Mouse (Mus musculus) forebrain, postnatal 0 days (tissue): ENCODE data around the gene Ercc1. TPM values are rescaled to one million over a fixed set of nuclear protein-coding genes. Genes with fewer than 3 reads are reported as not detected.

ENCODE experiments used
- ATAC-seq: fragments of 200-750 bp; cut with Nextera tagmentation; 2 replicates; pipeline ENCODE4 v1.8.0; 2017; ENCODE audit warnings: mild to moderate bottlenecking, moderate library complexity
- DNase-seq: peaks from one replicate; pipeline ENCODE4 v3.0.0-alpha.2; 2015
- H3K27ac ChIP-seq: fragments of 300-500 bp; sonication (generic); 2 replicates; pipeline ENCODE4 v1.5.1; 2014; ENCODE audit warnings: low read depth, mild to moderate bottlenecking, antibody characterized with exemption, low read length, moderate library complexity, mixed read lengths
- H3K27me3 ChIP-seq: fragments of 300-500 bp; sonication (generic); 2 replicates; pipeline ENCODE4 v1.6.1; 2014; ENCODE audit warnings: mild to moderate bottlenecking, low read length, mixed read lengths; ENCODE audit not compliant: insufficient read depth
- H3K36me3 ChIP-seq: fragments of 300-500 bp; sonication (generic); 2 replicates; pipeline ENCODE4 v1.6.1; 2014; ENCODE audit warnings: mild to moderate bottlenecking, moderate library complexity; ENCODE audit not compliant: insufficient read depth
- H3K4me1 ChIP-seq: fragments of 300-500 bp; sonication (generic); 2 replicates; pipeline ENCODE4 v1.6.1; 2014; ENCODE audit warnings: antibody characterized with exemption; ENCODE audit not compliant: insufficient read depth
- H3K4me2 ChIP-seq: fragments of 300-500 bp; sonication (generic); 2 replicates; pipeline ENCODE4 v1.6.1; 2014; ENCODE audit warnings: low read depth, mild to moderate bottlenecking, moderate library complexity
- H3K4me3 ChIP-seq: fragments of 300-500 bp; sonication (generic); 2 replicates; pipeline ENCODE4 v1.5.1; 2014; ENCODE audit warnings: low read depth, low read length, mixed read lengths
- H3K9ac ChIP-seq: fragments of 300-500 bp; sonication (generic); 2 replicates; pipeline ENCODE4 v1.6.1; 2014; ENCODE audit warnings: mild to moderate bottlenecking
- H3K9me3 ChIP-seq: fragments of 300-500 bp; sonication (generic); 2 replicates; pipeline ENCODE4 v1.6.1; 2016; ENCODE audit warnings: low read length
- CTCF ChIP-seq: sonication (generic); IDR thresholded peaks from 2 replicates; pipeline ENCODE4 v1.5.1; 2016; ENCODE audit warnings: antibody characterized with exemption, control low read depth, low read depth
- WGBS: fragments of 180-500 bp; shearing (Covaris S2); extraction: QIAGEN DNeasy Blood & Tissue Kit; methylation state at CpG from one replicate; pipeline ENCODE4 v1.1.7; 2014; 5-methylcytosine and 5-hydroxymethylcytosine counted together
- polyA plus RNA-seq: library from polyadenylated mRNA; unstranded; fragments of >200 nt; fragmentation: Nextera tagmentation; extraction: Ambion mirVana; gene quantifications from 2 replicates; pipeline ENCODE4 v1.2.1, GENCODE M21; 2015
- total RNA-seq: library from RNA; depleted of rRNA; stranded (reverse); fragments of >200 nt; gene quantifications from 2 replicates; pipeline ENCODE4 v1.2.3, GENCODE M21; 2014

Ercc1 gene
- total and polyA plus RNA-seq, 2 experiments from 2014 or later, result 56.6 to 80.5 TPM

DNA sequence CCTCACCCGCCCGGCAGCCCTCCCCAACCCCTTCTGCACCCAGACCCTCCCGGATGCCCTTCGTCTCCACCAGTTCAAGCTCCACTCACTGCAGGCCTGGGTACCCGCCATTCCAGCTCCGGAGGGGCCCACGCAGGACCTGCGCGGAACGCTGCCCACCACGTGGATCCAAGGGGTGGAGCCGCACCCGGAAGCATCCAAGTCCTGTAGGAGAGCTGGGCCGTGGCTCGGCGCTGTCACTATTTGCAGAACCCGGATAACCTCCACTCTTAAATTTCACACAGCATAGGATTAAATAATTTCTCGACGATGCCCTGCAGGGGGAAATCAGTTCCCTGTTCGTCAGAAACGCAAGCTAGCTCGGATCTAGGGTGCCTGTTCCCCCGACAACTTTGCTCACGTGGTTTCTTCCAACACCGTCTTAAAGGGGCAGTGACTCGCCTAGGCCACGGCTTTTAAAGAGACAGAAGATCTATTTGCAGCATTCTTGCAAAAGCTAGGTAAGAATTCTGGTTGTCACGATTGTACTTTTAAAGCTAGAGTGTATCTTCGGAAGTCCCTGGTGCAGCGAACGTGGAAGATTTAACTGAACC, 14.8 kb downstream of the Ercc1 start, which contains the start of the genes Cd3eap and Ppp1r13l:
TSS of gene Cd3eap (minus strand) at position 185 of the 593 bp plus-strand sequence.
TSS of gene Ppp1r13l (plus strand) at position 451 of the 593 bp plus-strand sequence.
- H3K27me3 ChIP-seq, result no peaks in the 10 kb centered on the region
- TF ChIP-seq CTCF, result peak; percentile 39
- no peaks in the 10 kb centered on the region; the same call in 1 of the 2 replicates for H3K4me1 ChIP-seq
- peak within 1 kb of the TSS; percentile 60 for H3K9ac ChIP-seq
- H3K4me3 ChIP-seq, result peak within 1 kb of the TSS; percentile 65
- peak within 1 kb of the TSS; percentile 95 for H3K4me2 ChIP-seq
- ATAC-seq (peak; percentile 87), DNase-seq (peak; percentile 93)
- peaks cover 15% of the 10 kb centered on the region for H3K36me3 ChIP-seq
- WGBS, result under 1% methylated on average over 31 of the region's 31 CpGs
- H3K9me3 ChIP-seq, result no peaks in the 10 kb centered on the region
- H3K27ac ChIP-seq, result peak within 1 kb of the TSS; percentile 42; the same call in 1 of the 2 replicates

DNA sequence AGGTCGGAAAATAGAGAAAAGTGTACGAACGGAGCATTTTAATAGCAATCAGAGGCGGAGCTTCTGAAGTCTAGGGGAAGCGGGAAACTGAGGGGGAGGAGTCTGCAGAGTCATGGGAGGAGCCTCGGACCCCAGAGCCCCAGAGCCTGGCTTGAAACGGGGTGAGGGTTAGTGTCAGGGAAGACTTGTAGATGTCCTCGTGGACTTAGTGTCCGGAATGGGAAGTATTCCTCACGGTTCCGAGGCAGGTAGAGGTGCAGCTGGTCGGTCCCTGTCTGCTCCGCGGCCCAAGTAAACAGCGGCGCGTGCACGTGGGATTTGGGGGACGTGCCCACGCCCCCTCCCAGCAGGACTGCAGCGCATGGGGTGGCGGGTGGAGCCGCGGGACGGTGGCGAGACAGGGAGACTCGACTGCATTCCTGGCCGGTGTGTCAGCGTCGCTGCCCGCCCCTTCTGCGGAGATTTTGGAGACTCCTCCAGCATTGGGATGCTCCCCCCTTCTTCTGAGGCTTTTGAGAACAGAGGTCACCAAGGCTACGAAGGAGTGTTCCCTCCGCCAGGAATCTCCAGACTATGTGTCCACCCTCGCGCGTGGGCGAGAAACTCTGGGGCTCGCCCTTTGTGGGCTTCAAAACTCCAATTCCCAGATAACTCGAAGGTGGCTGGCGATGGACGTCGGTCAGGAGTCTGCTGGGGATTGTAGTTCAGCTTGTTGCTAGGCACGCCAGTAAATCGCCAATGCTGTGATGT, 15.5 kb downstream of the Ercc1 start:
- Histone ChIP-seq H3K27ac (peak overlapping the region; percentile 42; the same call in 1 of the 2 replicates), H3K27me3 (no peaks in the 10 kb centered on the region), H3K9me3 (no peaks in the 10 kb centered on the region), H3K9ac (peak overlapping the region; percentile 60; the same call in 1 of the 2 replicates), H3K4me2 (peak overlapping the region; percentile 95), H3K4me3 (peak overlapping the region; percentile 65), H3K4me1 (no peaks in the 10 kb centered on the region; the same call in 1 of the 2 replicates), H3K36me3 (peaks cover 9% of the 10 kb centered on the region; the same call in 1 of the 2 replicates)
- 1% methylated on average over 45 of the region's 45 CpGs for WGBS
- ATAC-seq (peak; percentile 72), DNase-seq (peak; percentile 74)
- no peak for TF ChIP-seq CTCF

DNA sequence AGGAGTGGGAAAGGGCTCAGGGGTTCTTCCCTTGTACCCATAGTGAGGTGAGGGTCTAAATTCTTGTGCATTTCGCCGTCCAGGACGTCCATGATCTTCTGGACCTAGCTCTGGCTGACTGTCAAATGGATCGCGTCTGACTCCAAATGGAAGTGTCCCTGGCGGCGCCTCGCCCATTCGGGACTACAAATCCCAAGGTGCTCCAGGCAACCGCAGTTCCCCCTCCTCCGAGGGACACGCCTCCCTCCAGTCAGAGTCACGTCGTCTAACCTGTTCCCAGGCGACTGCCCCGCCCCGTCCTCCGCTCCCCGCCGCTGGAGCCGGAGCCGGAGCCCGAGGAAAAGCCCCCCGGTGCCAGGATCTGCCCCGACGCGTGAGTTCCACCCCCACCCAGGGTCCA, 16.4 kb downstream of the Ercc1 start:
- no peaks in the 10 kb centered on the region for H3K9me3 ChIP-seq
- WGBS, result 1% methylated on average over 27 of the region's 27 CpGs
- H3K4me1 ChIP-seq, result no peaks in the 10 kb centered on the region; the same call in 1 of the 2 replicates
- no peak for TF ChIP-seq CTCF
- H3K4me3 ChIP-seq, result peak overlapping the region; percentile 65
- H3K36me3 ChIP-seq, result peaks cover 9% of the 10 kb centered on the region; the same call in 1 of the 2 replicates
- peak; percentile 88 for DNase-seq
- H3K4me2 ChIP-seq, result peak overlapping the region; percentile 95
- peak overlapping the region; percentile 26 for H3K9ac ChIP-seq
- peak overlapping the region; percentile 42; the same call in 1 of the 2 replicates for H3K27ac ChIP-seq
- ATAC-seq, result peak; percentile 70
- H3K27me3 ChIP-seq, result no peaks in the 10 kb centered on the region

DNA sequence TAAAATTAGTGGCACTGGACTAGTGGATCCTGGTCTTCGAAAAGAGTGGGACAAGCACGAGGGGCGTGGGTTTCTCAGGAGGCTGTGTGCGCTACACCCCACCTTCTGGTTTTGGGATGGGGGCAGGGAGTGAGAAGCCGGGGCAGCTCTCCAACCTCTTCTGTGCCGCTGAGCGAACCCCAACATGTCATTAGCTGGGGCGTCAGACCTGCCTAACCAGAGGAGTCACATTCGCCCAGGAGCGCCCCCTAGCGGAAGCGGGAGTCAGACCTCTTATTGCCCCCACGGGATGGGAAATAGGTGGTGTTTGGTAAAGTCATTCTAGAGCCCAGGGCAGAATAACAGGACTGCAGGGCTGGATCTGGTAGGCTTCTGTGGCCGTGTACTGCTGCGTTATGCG, 17.1 kb downstream of the Ercc1 start:
- Histone ChIP-seq H3K27ac (no peak overlapping the region), H3K4me2 (peak overlapping the region; percentile 95), H3K27me3 (no peaks in the 10 kb centered on the region), H3K9ac (no peak overlapping the region), H3K36me3 (peaks cover 9% of the 10 kb centered on the region; the same call in 1 of the 2 replicates), H3K4me1 (no peaks in the 10 kb centered on the region; the same call in 1 of the 2 replicates), H3K4me3 (peak overlapping the region; percentile 65), H3K9me3 (no peaks in the 10 kb centered on the region)
- WGBS, result 11% methylated on average over 16 of the region's 16 CpGs
- TF ChIP-seq CTCF, result peak; percentile 70
- no peak for DNase-seq
- no peak for ATAC-seq

DNA sequence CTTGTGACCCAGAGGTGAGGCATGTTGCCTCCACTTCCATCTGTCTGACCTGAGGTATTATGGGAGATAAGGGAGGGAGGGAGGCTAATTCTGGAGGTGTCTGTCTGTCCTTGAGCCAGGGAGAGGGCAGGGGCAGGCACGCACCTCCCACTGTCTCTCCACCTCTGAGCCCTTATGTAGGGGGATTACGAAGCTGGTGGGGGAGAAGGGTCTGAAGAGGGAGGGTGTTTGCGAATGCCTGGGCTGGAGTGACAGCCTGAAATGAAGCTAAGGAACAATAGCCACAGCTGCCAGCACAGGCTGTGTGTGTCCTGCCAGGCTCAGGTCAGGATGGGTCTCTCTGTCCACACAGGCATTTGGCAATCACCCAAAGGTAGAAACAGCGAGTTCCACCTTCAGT, 17.7 kb downstream of the Ercc1 start:
- WGBS, result 21% methylated on average over 4 of the region's 4 CpGs
- H3K9me3 ChIP-seq, result no peaks in the 10 kb centered on the region
- DNase-seq, result no peak

DNA sequence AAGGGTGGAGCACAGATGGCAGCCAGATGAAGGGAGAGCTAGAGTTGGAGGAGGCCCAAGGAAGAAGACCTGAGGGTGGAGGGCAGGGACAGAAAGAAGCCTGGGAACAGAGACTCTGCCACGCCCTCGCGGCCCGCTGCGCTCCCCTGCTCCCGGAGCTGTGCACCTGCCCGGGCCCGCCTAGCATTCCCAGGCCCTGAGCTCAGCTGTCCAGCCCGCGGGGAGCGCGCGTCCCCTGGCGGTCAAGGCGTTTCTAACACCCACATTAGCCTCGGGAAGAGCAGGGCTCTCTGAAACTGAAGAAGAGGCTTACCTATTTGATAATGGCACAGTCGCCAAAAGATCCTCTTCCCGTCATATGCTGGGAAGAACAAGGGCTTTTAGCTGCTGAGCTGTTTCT, 19.3 kb downstream of the Ercc1 start:
- WGBS, result 6% methylated on average over 18 of the region's 18 CpGs
- Histone ChIP-seq H3K36me3 (no peaks in the 10 kb centered on the region), H3K4me3 (no peak overlapping the region), H3K9ac (no peak overlapping the region), H3K27me3 (no peaks in the 10 kb centered on the region), H3K4me2 (no peak overlapping the region), H3K27ac (no peak overlapping the region), H3K4me1 (no peaks in the 10 kb centered on the region), H3K9me3 (no peaks in the 10 kb centered on the region)
- TF ChIP-seq CTCF, result peak; percentile 71
- ATAC-seq (no peak), DNase-seq (no peak)

More for the DNA sequence above, 17.7 kb downstream of the Ercc1 start:
- Histone ChIP-seq H3K27me3 (no peaks in the 10 kb centered on the region), H3K4me3 (0 out of 2 replicates have a peak overlapping the region, but pooled peaks have one; percentile 65), H3K4me1 (no peaks in the 10 kb centered on the region; the same call in 1 of the 2 replicates), H3K27ac (no peak overlapping the region), H3K4me2 (no peak overlapping the region), H3K36me3 (peaks cover 4% of the 10 kb centered on the region; the same call in 1 of the 2 replicates), H3K9ac (no peak overlapping the region)
- no peak for TF ChIP-seq CTCF
- no peak for ATAC-seq
